Comparison of ENCODE assay signal across 7 mouse cellular contexts in genomic region chr19:25674056-25674420, GRCm38 (mm10). TPM values are rescaled to one million over a fixed set of nuclear protein-coding genes. Genes with fewer than 3 reads are reported as not detected.
DNase-seq lines count a peak whose midpoint lies in the region; ATAC-seq and TF ChIP-seq lines count a peak whose summit lies in the region.

No protein-coding gene starts in this region.

- no peak overlapping the region for H3K9ac ChIP-seq in lung, postnatal 0 days (replicated peaks; ENCODE audit: low read depth)
- H3K9ac ChIP-seq in forebrain, embryonic 14.5 days (ENCODE audit: low read length) = peak overlapping the region; percentile 48; the same call in 1 of the 2 replicates
- H3K9ac ChIP-seq in limb, embryonic 14.5 days (ENCODE audit: low read depth, low read length, severe bottlenecking) = peak overlapping the region; percentile 61
- H3K9ac ChIP-seq in stomach, embryonic 15.5 days = no peak overlapping the region; the same call in 1 of the 2 replicates

- TF ChIP-seq POLR2A in limb, embryonic 14.5 days (IDR thresholded peaks at IDR 0.05; ENCODE audit: borderline replicate concordance, extremely low read depth, insufficient read depth, insufficient read length) = no peak

- no peak for ATAC-seq in lung, postnatal 0 days
- no peak for ATAC-seq in forebrain, embryonic 14.5 days
- ATAC-seq in limb, embryonic 14.5 days (ENCODE audit: low FRiP score, low read depth) = no peak
- no peak for ATAC-seq in stomach, embryonic 15.5 days (ENCODE audit: insufficient read depth, low FRiP score, low read depth)

- H3K36me3 ChIP-seq in lung, postnatal 0 days (ENCODE audit: insufficient read depth, low read length) = no peaks in the 10 kb centered on the region
- H3K36me3 ChIP-seq in forebrain, embryonic 14.5 days (ENCODE audit: control insufficient read depth, insufficient read depth, low read length) = no peaks in the 10 kb centered on the region
- no peaks in the 10 kb centered on the region for H3K36me3 ChIP-seq in limb, embryonic 14.5 days (ENCODE audit: control insufficient read depth, insufficient read depth, low read length)
- H3K36me3 ChIP-seq in stomach, embryonic 15.5 days = no peaks in the 10 kb centered on the region

- no peaks in the 10 kb centered on the region; the same call in 1 of the 2 replicates for H3K4me1 ChIP-seq in lung, postnatal 0 days (ENCODE audit: insufficient read depth, low read depth, low read length)
- peaks cover 10% of the 10 kb centered on the region for H3K4me1 ChIP-seq in forebrain, embryonic 14.5 days (ENCODE audit: control insufficient read depth, insufficient read depth, low read length)
- H3K4me1 ChIP-seq in limb, embryonic 14.5 days (ENCODE audit: control insufficient read depth, insufficient read depth, low read length) = peaks cover 12% of the 10 kb centered on the region; the same call in 1 of the 2 replicates
- H3K4me1 ChIP-seq in stomach, embryonic 15.5 days = peaks cover 24% of the 10 kb centered on the region

- TF ChIP-seq EP300 in lung, postnatal 0 days (IDR thresholded peaks at IDR 0.05) = no peak

- 3% methylated on average over 15 of the region's 15 CpGs for WGBS in lung, postnatal 0 days
- WGBS in forebrain, embryonic 14.5 days = under 1% methylated on average over 15 of the region's 15 CpGs
- WGBS in limb, embryonic 14.5 days = 2% methylated on average over 15 of the region's 15 CpGs
- WGBS in stomach, embryonic 15.5 days = 2% methylated on average over 15 of the region's 15 CpGs

- peak overlapping the region; percentile 24; the same call in 1 of the 2 replicates for H3K4me3 ChIP-seq in lung, postnatal 0 days (ENCODE audit: low read depth, low read length)
- H3K4me3 ChIP-seq in forebrain, embryonic 14.5 days (ENCODE audit: low read depth, low read length) = peak overlapping the region; percentile 34
- peak overlapping the region; percentile 53 for H3K4me3 ChIP-seq in limb, embryonic 14.5 days (replicated peaks; ENCODE audit: low read length)
- H3K4me3 ChIP-seq in stomach, embryonic 15.5 days (replicated peaks) = peak overlapping the region; percentile 43

- no peaks in the 10 kb centered on the region for H3K9me3 ChIP-seq in lung, postnatal 0 days (ENCODE audit: low read length)
- H3K9me3 ChIP-seq in forebrain, embryonic 14.5 days (replicated peaks; ENCODE audit: control insufficient read depth, low read length) = no peaks in the 10 kb centered on the region
- H3K9me3 ChIP-seq in limb, embryonic 14.5 days (ENCODE audit: control insufficient read depth, low read length) = no peaks in the 10 kb centered on the region
- H3K9me3 ChIP-seq in stomach, embryonic 15.5 days = no peaks in the 10 kb centered on the region

- no peak for TF ChIP-seq CTCF in lung, postnatal 0 days (IDR thresholded peaks at IDR 0.05)

- peaks cover 69% of the 10 kb centered on the region for H3K27me3 ChIP-seq in lung, postnatal 0 days (replicated peaks; ENCODE audit: insufficient read depth, low read length)
- peaks cover 73% of the 10 kb centered on the region for H3K27me3 ChIP-seq in forebrain, embryonic 14.5 days (replicated peaks; ENCODE audit: control insufficient read depth, insufficient read depth, low read length)
- peaks cover 88% of the 10 kb centered on the region for H3K27me3 ChIP-seq in limb, embryonic 14.5 days (ENCODE audit: control insufficient read depth, insufficient read depth, low read length)
- peaks cover 71% of the 10 kb centered on the region for H3K27me3 ChIP-seq in stomach, embryonic 15.5 days (replicated peaks)

- peak overlapping the region; percentile 47 for H3K4me2 ChIP-seq in lung, postnatal 0 days (replicated peaks; ENCODE audit: low read depth, low read length)
- peak overlapping the region; percentile 70 for H3K4me2 ChIP-seq in forebrain, embryonic 14.5 days (ENCODE audit: low read length)
- peak overlapping the region; percentile 70 for H3K4me2 ChIP-seq in limb, embryonic 14.5 days (replicated peaks; ENCODE audit: low read depth, low read length, severe bottlenecking)
- H3K4me2 ChIP-seq in stomach, embryonic 15.5 days = peak overlapping the region; percentile 75

- no peak overlapping the region for H3K27ac ChIP-seq in lung, postnatal 0 days (ENCODE audit: low read length)
- no peak overlapping the region for H3K27ac ChIP-seq in forebrain, embryonic 14.5 days (ENCODE audit: low read depth, low read length)
- H3K27ac ChIP-seq in limb, embryonic 14.5 days (replicated peaks; ENCODE audit: low read depth, low read length) = no peak overlapping the region
- H3K27ac ChIP-seq in stomach, embryonic 15.5 days = no peak overlapping the region

- DNase-seq in lung, postnatal 0 days (ENCODE audit: low spot score) = no peak
- DNase-seq in lung, postnatal 25 days (ENCODE audit: low spot score) = no peak
- no peak for DNase-seq in forebrain, embryonic 14.5 days (ENCODE audit: low spot score)
- no peak for DNase-seq in limb, embryonic 14.5 days (ENCODE audit: low spot score)
- no peak for DNase-seq in right cerebral cortex, postnatal 14 days
- DNase-seq in kidney, postnatal 14 days = no peak

RNA-seq across cellular contexts. Expression of gene Dmrt2, which starts 1.8 kb away (rescaled TPM):
- 0.18 and 0.20 TPM in 2 replicates for polyA plus RNA-seq in lung, postnatal 0 days (2015; fragmentation: Nextera tagmentation; extraction: Ambion mirVana)
- polyA plus RNA-seq in forebrain, embryonic 14.5 days (2014; fragmentation: Nextera tagmentation; extraction: Ambion mirVana) = 0.58 and 1.1 TPM in 2 replicates
- polyA plus RNA-seq in limb, embryonic 14.5 days (2012; rRNA removed) = 32.6 and 35.7 TPM in 2 replicates
- polyA plus RNA-seq in limb, embryonic 14.5 days (2014; fragmentation: Nextera tagmentation; extraction: Ambion mirVana) = 22.6 and 27.1 TPM in 2 replicates
- 1.2 TPM in 2 replicates for polyA plus RNA-seq in stomach, embryonic 15.5 days (2015; fragmentation: Nextera tagmentation; extraction: Ambion mirVana)

Comparison
In these comparisons a context has a peak if more than half of its experiments do, and no peak if none do; other contexts are left out.
1. H3K9ac ChIP-seq: peak in forebrain, embryonic 14.5 days (single experiment) and limb, embryonic 14.5 days (single experiment); none in lung, postnatal 0 days (single experiment) and stomach, embryonic 15.5 days (single experiment).
2. RNA of gene Dmrt2, which starts 1.8 kb away (polyA plus RNA-seq): 22.6 to 35.7 TPM in limb, embryonic 14.5 days; 1.2 TPM in stomach, embryonic 15.5 days, 0.58 to 1.1 TPM in forebrain, embryonic 14.5 days and 0.18 to 0.20 TPM in lung, postnatal 0 days; every median in the first group is over 10 times any median in the second.
3. Peak in every context shown above with its lines, with median percentiles within 50 percentile points of each other: H3K4me2 ChIP-seq and H3K4me3 ChIP-seq.